Mouse (Mus musculus): Measurements from ENCODE around the gene Ap1g2.

GRCm38 (mm10) chr14:55095671-55096070 is 10.7 kb downstream of the Ap1g2 start:
- TF ChIP-seq CTCF (IDR thresholded peaks at IDR 0.05; ENCODE audit: low read depth) (no peak), EP300 (IDR thresholded peaks at IDR 0.05; ENCODE audit: low read depth) (no peak)

Measured in heart, postnatal 0 days (tissue).